Mouse (Mus musculus): ENCODE measurements at regions not wholly inside any gene's neighbourhood (a gene's known extent, or its start where the extent isn't known, plus 50 kb on each side); places are given as distances from the start of the nearest gene placed in this dataset.

GRCm38 (mm10) chr1:186263196-186263595, 146.1 kb upstream of the Lyplal1 start:
- TF ChIP-seq CTCF (IDR thresholded peaks at IDR 0.05): no peak
- DNase-seq (ENCODE audit: extremely low spot score in 1 of 2, low spot score in 2 of 2): no peak
- Histone ChIP-seq H3K27ac (no peak overlapping the region), H3K4me3 (no peak overlapping the region)
- intact Hi-C loops (cut with DNase I): loop anchor here (5.0 kb wide), 1 partner anchor 274 kb away; no protein-coding TSS in a partner anchor

GRCm38 (mm10) chr1:186262040-186262439, 144.9 kb upstream of the Lyplal1 start:
- H3K27ac ChIP-seq: no peak overlapping the region
- DNase-seq (ENCODE audit: extremely low spot score in 1 of 2, low spot score in 2 of 2): no peak
- no peak for TF ChIP-seq CTCF (IDR thresholded peaks at IDR 0.05)
- intact Hi-C loops (cut with DNase I): loop anchor here (5.0 kb wide), 1 partner anchor 275 kb away; no protein-coding TSS in a partner anchor
- no peak overlapping the region for H3K4me3 ChIP-seq

GRCm38 (mm10) chr1:186261326-186261833, 144.3 kb upstream of the Lyplal1 start:
- intact Hi-C loops (cut with DNase I): loop anchor here (2.0 to 5.0 kb wide), 2 partner anchors 83 to 276 kb away; no protein-coding TSS in a partner anchor
- Histone ChIP-seq H3K4me3 (no peak overlapping the region), H3K27ac (no peak overlapping the region)
- no peak for TF ChIP-seq CTCF (IDR thresholded peaks at IDR 0.05)
- DNase-seq (ENCODE audit: extremely low spot score in 1 of 2, low spot score in 2 of 2): no peak

GRCm38 (mm10) chr1:186257611-186258010, 140.5 kb upstream of the Lyplal1 start:
- DNase-seq (ENCODE audit: extremely low spot score in 1 of 2, low spot score in 2 of 2): no peak
- intact Hi-C loops (cut with DNase I): no loop called here
- TF ChIP-seq CTCF (IDR thresholded peaks at IDR 0.05): no peak
- Histone ChIP-seq H3K27ac (no peak overlapping the region), H3K4me3 (no peak overlapping the region)

GRCm38 (mm10) chr1:186255476-186256080, 138.5 kb upstream of the Lyplal1 start:
- Histone ChIP-seq H3K27ac (no peak overlapping the region), H3K4me3 (no peak overlapping the region)
- intact Hi-C loops (cut with DNase I): no loop called here
- no peak for DNase-seq (ENCODE audit: extremely low spot score in 1 of 2, low spot score in 2 of 2)
- no peak for TF ChIP-seq CTCF (IDR thresholded peaks at IDR 0.05)

- Histone ChIP-seq H3K4me3 (no peak overlapping the region), H3K27ac (no peak overlapping the region)
- DNase-seq (ENCODE audit: extremely low spot score in 1 of 2, low spot score in 2 of 2): no peak
- no peak for TF ChIP-seq CTCF (IDR thresholded peaks at IDR 0.05)
- intact Hi-C loops (cut with DNase I): loop anchor here (5.0 kb wide), 1 partner anchor 468 kb away; no protein-coding TSS in a partner anchor
Observed at GRCm38 (mm10) chr1:186254500-186254899, 137.4 kb upstream of the Lyplal1 start.

- no peak for TF ChIP-seq CTCF (IDR thresholded peaks at IDR 0.05)
- Histone ChIP-seq H3K27ac (no peak overlapping the region), H3K4me3 (no peak overlapping the region)
- intact Hi-C loops (cut with DNase I): loop anchor here (5.0 kb wide), 1 partner anchor 470 kb away; no protein-coding TSS in a partner anchor
- no peak for DNase-seq (ENCODE audit: extremely low spot score in 1 of 2, low spot score in 2 of 2)
Observed at GRCm38 (mm10) chr1:186252551-186252950, 135.4 kb upstream of the Lyplal1 start.

GRCm38 (mm10) chr1:186250316-186250715, 133.2 kb upstream of the Lyplal1 start:
- intact Hi-C loops (cut with DNase I): loop anchor here (5.0 kb wide), 1 partner anchor 472 kb away; no protein-coding TSS in a partner anchor
- no peak for DNase-seq (ENCODE audit: extremely low spot score in 1 of 2, low spot score in 2 of 2)
- no peak for TF ChIP-seq CTCF (IDR thresholded peaks at IDR 0.05)
- no peak overlapping the region for H3K4me3 ChIP-seq
- H3K27ac ChIP-seq: no peak overlapping the region

GRCm38 (mm10) chr1:186249214-186249613, 132.1 kb upstream of the Lyplal1 start:
- peak; percentile 24 for TF ChIP-seq CTCF (IDR thresholded peaks at IDR 0.05)
- H3K27ac ChIP-seq: no peak overlapping the region
- no peak overlapping the region for H3K4me3 ChIP-seq
- no peak for DNase-seq (ENCODE audit: extremely low spot score in 1 of 2, low spot score in 2 of 2)
- intact Hi-C loops (cut with DNase I): no loop called here

GRCm38 (mm10) chr1:186245723-186246440, 128.8 kb upstream of the Lyplal1 start:
- TF ChIP-seq CTCF (IDR thresholded peaks at IDR 0.05): no peak
- DNase-seq (ENCODE audit: extremely low spot score in 1 of 2, low spot score in 2 of 2): no peak
- intact Hi-C loops (cut with DNase I): no loop called here

GRCm38 (mm10) chr1:186241112-186241511, 124.0 kb upstream of the Lyplal1 start:
- peak; percentile 50 for TF ChIP-seq CTCF (IDR thresholded peaks at IDR 0.05)
- H3K27ac ChIP-seq: no peak overlapping the region
- peak in 1 of 2 experiments; percentile 21 for DNase-seq (ENCODE audit: extremely low spot score in 1 of 2, low spot score in 2 of 2)
- intact Hi-C loops (cut with DNase I): loop anchor here (5.0 kb wide), 1 partner anchor 466 kb away; the partner anchor contains the start of gene Tgfb2
- H3K4me3 ChIP-seq: no peak overlapping the region

More at GRCm38 (mm10) chr1:186245723-186246440, 128.8 kb upstream of the Lyplal1 start:
- H3K27ac ChIP-seq: no peak overlapping the region
- no peak overlapping the region for H3K4me3 ChIP-seq

- DNase-seq (ENCODE audit: extremely low spot score in 1 of 2, low spot score in 2 of 2): no peak
- no peak overlapping the region for H3K4me3 ChIP-seq
- no peak for TF ChIP-seq CTCF (IDR thresholded peaks at IDR 0.05)
- H3K27ac ChIP-seq: no peak overlapping the region
- intact Hi-C loops (cut with DNase I): no loop called here
Observed at GRCm38 (mm10) chr1:186237556-186237955, 120.4 kb upstream of the Lyplal1 start.
